Mouse (Mus musculus) lung, embryonic 15.5 days (tissue): ENCODE results near the gene Slamf8. TPM values are rescaled to one million over a fixed set of nuclear protein-coding genes. Genes with fewer than 3 reads are reported as not detected.

ENCODE experiments used
- ATAC-seq: fragments of 200-750 bp; cut with Nextera tagmentation; 2 replicates; pipeline ENCODE4 v1.8.0; 2017; ENCODE audit warnings: moderate number of reproducible peaks, borderline replicate concordance; ENCODE audit not compliant: low FRiP score, low TSS enrichment; ENCODE audit errors: extremely low read depth
- H3K27ac ChIP-seq: fragments of 300-500 bp; sonication (generic); 2 replicates; pipeline ENCODE4 v1.5.1; 2015; ENCODE audit warnings: moderate library complexity, mild to moderate bottlenecking, inconsistent platforms
- H3K27me3 ChIP-seq: fragments of 300-500 bp; sonication (generic); 2 replicates; pipeline ENCODE4 v1.6.1; 2015; ENCODE audit warnings: inconsistent platforms
- H3K36me3 ChIP-seq: fragments of 300-500 bp; sonication (generic); 2 replicates; pipeline ENCODE4 v1.6.1; 2015; ENCODE audit warnings: inconsistent platforms
- H3K4me1 ChIP-seq: fragments of 300-500 bp; sonication (generic); 2 replicates; pipeline ENCODE4 v1.6.1; 2015; ENCODE audit warnings: inconsistent platforms
- H3K4me2 ChIP-seq: fragments of 300-500 bp; sonication (generic); 2 replicates; pipeline ENCODE4 v1.6.1; 2015; ENCODE audit warnings: inconsistent platforms, mild to moderate bottlenecking, moderate library complexity
- H3K4me3 ChIP-seq: fragments of 300-500 bp; sonication (generic); 2 replicates; pipeline ENCODE4 v1.5.1; 2015; ENCODE audit warnings: mild to moderate bottlenecking, inconsistent platforms
- H3K9ac ChIP-seq: fragments of 300-500 bp; sonication (generic); 2 replicates; pipeline ENCODE4 v1.6.1; 2015; ENCODE audit warnings: inconsistent platforms
- H3K9me3 ChIP-seq: fragments of 300-500 bp; sonication (generic); 2 replicates; pipeline ENCODE4 v1.6.1; 2016; ENCODE audit warnings: inconsistent platforms
- WGBS: fragments of 180-500 bp; shearing (Covaris S2); methylation state at CpG from one replicate; pipeline ENCODE4 v1.1.7; 2015; 5-methylcytosine and 5-hydroxymethylcytosine counted together
- polyA plus RNA-seq: library from polyadenylated mRNA; unstranded; fragments of >200 nt; fragmentation: Nextera tagmentation; extraction: Ambion mirVana; gene quantifications from 2 replicates; pipeline ENCODE4 v1.2.1, GENCODE M21; 2015

The Slamf8 gene
- polyA plus RNA-seq, 1 experiment from 2014 or later: 0.09 TPM

- H3K4me2 ChIP-seq: no peak overlapping the region
- no peaks in the 10 kb centered on the region for H3K9me3 ChIP-seq
- no peak overlapping the region for H3K9ac ChIP-seq
- no peak for ATAC-seq
- 27% methylated on average over 26 of the region's 26 CpGs for WGBS
- H3K4me1 ChIP-seq: peaks cover 6% of the 10 kb centered on the region; the same call in 1 of the 2 replicates
- no peaks in the 10 kb centered on the region for H3K36me3 ChIP-seq
- H3K27me3 ChIP-seq: peaks cover 12% of the 10 kb centered on the region; the same call in 1 of the 2 replicates
- no peak overlapping the region for H3K27ac ChIP-seq
- no peak overlapping the region for H3K4me3 ChIP-seq
Observed at GRCm38 (mm10) chr1:172585612-172586567, 4.5 kb downstream of the Slamf8 start.

DNA sequence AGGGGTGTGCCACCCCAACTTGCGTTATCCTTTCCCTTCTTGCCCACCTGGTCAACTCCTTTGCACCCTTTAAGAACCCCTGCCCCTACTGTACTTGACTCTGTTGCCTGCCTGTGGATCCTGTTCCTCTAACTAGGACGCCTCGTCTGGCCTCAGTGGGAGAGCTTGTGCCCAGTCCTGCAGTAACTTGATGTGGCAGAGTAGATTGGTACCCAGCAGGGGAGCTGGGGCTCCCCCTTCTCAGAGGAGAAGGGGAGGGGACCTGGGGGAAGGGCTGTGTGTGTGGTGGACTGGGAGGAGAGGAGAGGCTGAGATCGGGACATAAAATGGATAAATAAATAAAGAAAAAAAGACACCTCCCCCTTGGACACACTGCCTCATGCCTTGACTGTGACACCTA, 5.3 kb downstream of the Slamf8 start:
- Histone ChIP-seq H3K4me3 (no peak overlapping the region), H3K36me3 (no peaks in the 10 kb centered on the region), H3K27ac (no peak overlapping the region), H3K27me3 (peaks cover 12% of the 10 kb centered on the region; the same call in 1 of the 2 replicates), H3K4me1 (peaks cover 6% of the 10 kb centered on the region; the same call in 1 of the 2 replicates), H3K9ac (no peak overlapping the region), H3K9me3 (no peaks in the 10 kb centered on the region), H3K4me2 (no peak overlapping the region)
- WGBS: 49% methylated on average over 4 of the region's 4 CpGs
- no peak for ATAC-seq

GRCm38 (mm10) chr1:172584271-172584670, 6.1 kb downstream of the Slamf8 start:
- Histone ChIP-seq H3K36me3 (no peaks in the 10 kb centered on the region), H3K9ac (no peak overlapping the region), H3K4me2 (no peak overlapping the region), H3K27me3 (peaks cover 12% of the 10 kb centered on the region; the same call in 1 of the 2 replicates), H3K9me3 (no peaks in the 10 kb centered on the region), H3K4me3 (no peak overlapping the region), H3K27ac (no peak overlapping the region), H3K4me1 (peaks cover 6% of the 10 kb centered on the region; the same call in 1 of the 2 replicates)
- 81% methylated on average over 6 of the region's 6 CpGs for WGBS
- ATAC-seq: no peak

- Histone ChIP-seq H3K36me3 (no peaks in the 10 kb centered on the region), H3K27me3 (peaks cover 12% of the 10 kb centered on the region; the same call in 1 of the 2 replicates), H3K4me2 (no peak overlapping the region), H3K9me3 (no peaks in the 10 kb centered on the region), H3K4me3 (no peak overlapping the region), H3K9ac (no peak overlapping the region), H3K4me1 (peaks cover 6% of the 10 kb centered on the region; the same call in 1 of the 2 replicates), H3K27ac (no peak overlapping the region)
- WGBS: 80% methylated on average over 8 of the region's 8 CpGs
- ATAC-seq: no peak
Observed at GRCm38 (mm10) chr1:172582436-172582835, 7.9 kb downstream of the Slamf8 start.

DNA sequence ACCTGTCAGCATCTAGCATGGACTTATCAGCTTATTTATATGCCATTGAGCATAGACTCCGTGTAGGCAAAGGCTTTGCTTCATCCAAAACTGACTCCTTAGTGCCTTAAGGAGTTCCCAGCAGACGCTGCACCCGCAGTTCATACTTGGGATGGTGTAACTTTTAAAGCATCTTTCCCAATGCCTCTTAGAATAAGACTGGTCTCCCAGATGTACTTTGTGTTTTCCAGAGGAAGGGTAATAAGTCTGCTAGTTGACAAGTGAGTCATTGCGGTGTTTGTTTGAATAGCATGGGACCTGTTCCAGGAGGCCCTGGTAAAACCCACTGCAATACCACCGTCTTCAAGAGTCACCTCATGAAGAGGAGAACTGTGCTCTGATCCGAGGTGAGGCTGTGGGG, 10.3 kb downstream of the Slamf8 start:
- ATAC-seq: no peak

GRCm38 (mm10) chr1:172567758-172568157, 22.6 kb downstream of the Slamf8 start:
- no peaks in the 10 kb centered on the region for H3K36me3 ChIP-seq
- 26% methylated on average over 4 of the region's 4 CpGs for WGBS

More for the DNA sequence above, 10.3 kb downstream of the Slamf8 start:
- H3K9me3 ChIP-seq: no peaks in the 10 kb centered on the region
- no peaks in the 10 kb centered on the region for H3K36me3 ChIP-seq
- H3K9ac ChIP-seq: no peak overlapping the region
- H3K4me1 ChIP-seq: no peaks in the 10 kb centered on the region
- H3K27ac ChIP-seq: no peak overlapping the region
- H3K4me3 ChIP-seq: no peak overlapping the region
- no peaks in the 10 kb centered on the region for H3K27me3 ChIP-seq
- 49% methylated on average over 6 of the region's 6 CpGs for WGBS
- H3K4me2 ChIP-seq: no peak overlapping the region

DNA sequence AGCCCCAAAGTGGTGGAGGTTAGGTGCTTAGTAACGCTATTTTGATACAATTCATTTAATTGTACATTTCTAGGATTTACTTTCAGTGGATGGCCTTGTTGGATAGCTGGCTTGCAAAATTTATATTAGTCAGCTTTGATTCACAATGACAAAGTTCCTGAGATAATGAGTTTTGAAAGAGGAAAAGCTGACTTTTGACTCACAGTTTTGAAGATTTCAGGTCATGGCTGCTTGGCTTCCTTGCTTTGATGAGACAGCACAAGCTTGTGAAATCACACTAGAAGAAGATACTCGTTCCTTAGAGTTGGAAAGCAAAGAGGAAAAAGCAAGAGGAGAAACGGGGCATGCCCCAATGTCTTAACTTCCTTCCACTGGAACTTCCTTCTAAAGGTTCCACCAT, 24.2 kb downstream of the Slamf8 start:
- Histone ChIP-seq H3K4me2 (no peak overlapping the region), H3K4me3 (no peak overlapping the region), H3K9me3 (no peaks in the 10 kb centered on the region), H3K4me1 (peaks cover 15% of the 10 kb centered on the region; the same call in 1 of the 2 replicates), H3K9ac (no peak overlapping the region), H3K27me3 (peaks cover 25% of the 10 kb centered on the region), H3K36me3 (no peaks in the 10 kb centered on the region), H3K27ac (no peak overlapping the region)
- WGBS: 55% methylated on average over 3 of the region's 3 CpGs
- ATAC-seq: no peak

More at GRCm38 (mm10) chr1:172567758-172568157, 22.6 kb downstream of the Slamf8 start:
- Histone ChIP-seq H3K27me3 (peaks cover 10% of the 10 kb centered on the region; the same call in 1 of the 2 replicates), H3K27ac (no peak overlapping the region), H3K9ac (no peak overlapping the region), H3K4me3 (no peak overlapping the region), H3K9me3 (no peaks in the 10 kb centered on the region), H3K4me2 (no peak overlapping the region), H3K4me1 (peaks cover 5% of the 10 kb centered on the region; the same call in 1 of the 2 replicates)
- no peak for ATAC-seq

GRCm38 (mm10) chr1:172563465-172563828, 26.9 kb downstream of the Slamf8 start:
- no peak; the same call in 1 of the 2 replicates for ATAC-seq
- Histone ChIP-seq H3K27ac (peak overlapping the region; percentile 18; the same call in 1 of the 2 replicates), H3K27me3 (peaks cover 41% of the 10 kb centered on the region), H3K9me3 (no peaks in the 10 kb centered on the region), H3K4me1 (peaks cover 15% of the 10 kb centered on the region; the same call in 1 of the 2 replicates), H3K36me3 (no peaks in the 10 kb centered on the region), H3K4me3 (peak overlapping the region; percentile 63), H3K9ac (peak overlapping the region; percentile 53; the same call in 1 of the 2 replicates), H3K4me2 (peak overlapping the region; percentile 98)
- WGBS: 1% methylated on average over 10 of the region's 10 CpGs

- Histone ChIP-seq H3K4me3 (peak overlapping the region; percentile 63), H3K9me3 (no peaks in the 10 kb centered on the region), H3K4me1 (peaks cover 15% of the 10 kb centered on the region; the same call in 1 of the 2 replicates), H3K36me3 (no peaks in the 10 kb centered on the region), H3K27ac (peak overlapping the region; percentile 18; the same call in 1 of the 2 replicates), H3K27me3 (peaks cover 41% of the 10 kb centered on the region), H3K4me2 (peak overlapping the region; percentile 98), H3K9ac (peak overlapping the region; percentile 53)
- peak; percentile 79 for ATAC-seq
- under 1% methylated on average over 62 of the region's 66 CpGs for WGBS
Observed at GRCm38 (mm10) chr1:172562641-172563464, 27.5 kb downstream of the Slamf8 start.

DNA sequence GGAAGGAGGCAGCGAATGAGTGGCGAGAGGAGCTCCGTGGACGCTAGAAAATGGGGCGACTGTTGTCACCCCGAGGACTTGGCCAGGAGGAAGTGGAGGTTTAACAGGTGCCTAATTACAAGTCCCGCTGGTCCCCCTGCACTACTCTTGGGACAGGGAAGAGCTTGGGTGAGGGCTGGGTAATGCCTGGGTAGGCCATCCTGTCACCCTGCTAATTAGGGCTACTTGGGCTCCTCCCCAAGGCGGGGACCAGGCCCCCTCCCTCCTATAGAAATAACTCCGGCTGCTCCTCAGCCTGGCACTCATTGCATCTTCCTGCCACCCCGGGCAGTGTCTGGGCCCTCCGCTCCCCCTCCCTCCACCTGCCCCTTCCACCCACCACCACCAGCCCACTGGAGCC, 34.7 kb downstream of the Slamf8 start, which contains the start of gene Vsig8:
TSS of gene Vsig8 (plus strand) at position 301 of the 400 bp plus-strand sequence.
- Histone ChIP-seq H3K36me3 (no peaks in the 10 kb centered on the region), H3K4me2 (no peak within 1 kb of the TSS), H3K27me3 (peaks cover 10% of the 10 kb centered on the region), H3K9ac (no peak within 1 kb of the TSS), H3K4me3 (no peak within 1 kb of the TSS), H3K27ac (no peak within 1 kb of the TSS), H3K4me1 (peaks cover 10% of the 10 kb centered on the region), H3K9me3 (no peaks in the 10 kb centered on the region)
- no peak for ATAC-seq
- 74% methylated on average over 11 of the region's 11 CpGs for WGBS

GRCm38 (mm10) chr1:172552623-172553022, 37.7 kb downstream of the Slamf8 start:
- Histone ChIP-seq H3K4me3 (no peak overlapping the region), H3K4me2 (no peak overlapping the region), H3K9me3 (no peaks in the 10 kb centered on the region), H3K4me1 (peaks cover 24% of the 10 kb centered on the region), H3K9ac (no peak overlapping the region), H3K27ac (peak overlapping the region; percentile 49; the same call in 1 of the 2 replicates), H3K27me3 (0 out of 2 replicates have a peak, but pooled peaks cover 5% of the 10 kb centered on the region), H3K36me3 (no peaks in the 10 kb centered on the region)
- no peak for ATAC-seq
- WGBS: 64% methylated on average over 1 of the region's 1 CpGs
